Mouse (Mus musculus): Measurements from ENCODE around the gene Cebpe.

DNA sequence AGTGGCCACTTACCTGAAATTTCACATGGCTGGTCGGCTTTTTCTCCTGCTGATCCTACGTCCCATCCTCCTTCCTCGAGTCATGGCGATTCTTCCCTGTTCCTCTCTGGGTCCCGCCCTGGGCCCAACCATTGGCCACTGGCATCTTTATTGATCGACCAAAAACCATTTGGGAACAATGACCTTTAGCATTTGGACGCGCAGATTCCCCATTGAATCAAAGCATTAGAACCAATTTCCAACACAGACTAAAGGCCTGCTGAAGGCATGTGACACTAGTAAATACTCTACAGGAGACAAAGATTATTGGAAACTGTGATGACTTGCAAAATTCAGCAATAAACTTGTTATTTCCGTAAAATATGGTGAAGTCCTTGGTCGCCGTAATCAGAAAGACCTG lies 8.1 kb upstream of the Cebpe start:
- no peak for TF ChIP-seq GATA1 (IDR thresholded peaks at IDR 0.05; ENCODE audit: low read length)
- no peak for TF ChIP-seq TAL1 (IDR thresholded peaks at IDR 0.05; ENCODE audit: low read length)
